Mouse (Mus musculus): ENCODE data around the gene Rassf3. TPM values are rescaled to one million over a fixed set of nuclear protein-coding genes. Genes with fewer than 3 reads are reported as not detected.

Gene Rassf3
- polyA plus RNA-seq, 1 experiment from 2014 or later = 21.0 TPM

DNA sequence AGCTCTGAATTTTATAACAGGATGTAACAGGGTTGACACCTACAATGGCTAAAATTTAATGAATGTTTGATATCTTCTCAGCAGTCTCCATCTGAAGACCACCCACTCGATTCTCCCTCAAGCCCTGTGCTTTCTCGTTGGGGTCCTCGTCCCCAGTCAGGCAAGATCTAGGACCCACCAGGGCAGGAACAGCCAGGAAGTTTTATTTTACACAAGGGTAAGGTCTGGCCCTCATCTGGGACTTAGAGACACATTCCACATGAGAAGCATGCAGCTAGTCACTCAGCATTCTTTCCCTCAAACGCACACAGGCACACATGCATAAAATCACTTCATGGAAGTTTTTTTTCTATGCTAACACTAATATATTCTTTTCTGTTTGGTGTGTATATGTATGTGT lies 39.5 kb downstream of the Rassf3 start:
- Histone ChIP-seq H3K4me1 (ENCODE audit: insufficient read depth) (peaks cover 29% of the 10 kb centered on the region), H3K4me3 (ENCODE audit: low read depth, low read length) (no peak overlapping the region), H3K4me2 (no peak overlapping the region), H3K36me3 (ENCODE audit: insufficient read depth) (no peaks in the 10 kb centered on the region), H3K9ac (peak overlapping the region; percentile 9; the same call in 1 of the 2 replicates), H3K27me3 (ENCODE audit: insufficient read depth, low read length) (no peaks in the 10 kb centered on the region), H3K27ac (ENCODE audit: low read depth) (peak overlapping the region; percentile 69), H3K9me3 (ENCODE audit: low read depth, low read length) (no peaks in the 10 kb centered on the region)
- no peak for ATAC-seq (ENCODE audit: insufficient read depth)
- TF ChIP-seq CTCF (IDR thresholded peaks at IDR 0.05; ENCODE audit: low read depth) = no peak
- 14% methylated on average over 4 of the region's 4 CpGs for WGBS
- DNase-seq = peak; percentile 52

DNA sequence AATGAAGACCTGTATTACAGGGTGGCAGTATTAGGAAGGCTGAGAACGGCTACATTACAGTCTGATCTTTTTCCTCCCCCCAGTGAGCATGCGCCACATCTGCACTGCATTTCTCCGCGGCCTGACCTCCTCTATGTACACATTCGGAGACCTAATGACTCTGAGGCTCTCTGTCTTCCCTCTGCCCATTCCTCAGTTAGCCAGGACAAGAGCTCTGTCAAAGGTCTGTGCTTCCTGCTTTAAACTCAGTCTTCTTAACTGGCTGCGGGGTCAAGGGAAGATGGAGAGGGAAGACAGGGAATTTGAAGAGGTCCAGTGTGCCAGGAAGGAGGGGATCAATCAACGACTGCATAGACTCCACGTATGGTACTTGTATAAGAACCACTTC lies 39.9 kb downstream of the Rassf3 start:
- no peak overlapping the region for H3K9ac ChIP-seq
- peak; percentile 14; the same call in 1 of the 2 replicates for ATAC-seq (ENCODE audit: insufficient read depth)

DNA sequence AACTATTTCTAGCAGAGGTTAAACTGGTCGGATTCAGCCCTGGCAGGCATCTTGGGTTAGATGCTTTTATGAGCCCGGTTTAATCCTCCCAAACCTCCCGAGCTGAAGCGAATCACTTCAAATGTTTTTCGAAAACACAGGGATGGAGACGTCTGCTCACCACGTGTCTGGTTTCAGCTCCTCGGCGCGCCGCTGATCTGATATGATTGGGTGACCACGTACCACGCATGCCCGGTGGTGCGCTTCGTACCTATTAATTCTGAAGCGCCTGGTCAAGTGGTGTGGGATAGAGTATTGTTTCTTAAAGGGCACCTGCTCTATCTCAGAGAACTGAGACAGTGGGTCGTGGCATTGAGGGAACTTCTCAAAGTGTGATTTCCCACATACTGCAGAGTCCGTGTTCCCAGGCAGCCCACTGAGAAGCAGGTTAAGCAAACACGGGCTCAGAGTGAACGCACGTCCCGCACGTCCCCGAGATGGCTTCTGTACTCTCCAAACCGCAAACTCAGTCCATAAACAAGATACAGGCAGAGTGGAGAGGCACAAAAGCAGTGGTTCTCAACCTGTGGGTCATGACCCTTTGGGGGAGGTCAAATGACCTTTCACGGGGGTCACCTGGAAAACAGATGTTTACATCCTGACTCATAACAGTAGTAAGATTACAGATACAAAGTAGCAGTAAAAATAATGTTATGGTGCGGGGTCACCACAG lies 40.4 kb downstream of the Rassf3 start:
- TF ChIP-seq CTCF (IDR thresholded peaks at IDR 0.05; ENCODE audit: low read depth) = no peak
- H3K27ac ChIP-seq (ENCODE audit: low read depth) = no peak overlapping the region
- ATAC-seq (ENCODE audit: insufficient read depth) (no peak), DNase-seq (no peak)
- peak overlapping the region; percentile 7; the same call in 1 of the 2 replicates for H3K4me2 ChIP-seq
- H3K4me1 ChIP-seq (ENCODE audit: insufficient read depth) = peaks cover 39% of the 10 kb centered on the region
- no peak overlapping the region for H3K4me3 ChIP-seq (ENCODE audit: low read depth, low read length)
- H3K36me3 ChIP-seq (ENCODE audit: insufficient read depth) = no peaks in the 10 kb centered on the region
- H3K27me3 ChIP-seq (ENCODE audit: insufficient read depth, low read length) = no peaks in the 10 kb centered on the region
- H3K9me3 ChIP-seq (ENCODE audit: low read depth, low read length) = no peaks in the 10 kb centered on the region
- H3K9ac ChIP-seq = no peak overlapping the region
- 43% methylated on average over 28 of the region's 28 CpGs for WGBS

More for the DNA sequence above, 39.9 kb downstream of the Rassf3 start:
- H3K4me3 ChIP-seq (ENCODE audit: low read depth, low read length) = no peak overlapping the region
- H3K27ac ChIP-seq (ENCODE audit: low read depth) = peak overlapping the region; percentile 69
- peak overlapping the region; percentile 10; the same call in 1 of the 2 replicates for H3K4me2 ChIP-seq
- DNase-seq = peak; percentile 69
- H3K36me3 ChIP-seq (ENCODE audit: insufficient read depth) = no peaks in the 10 kb centered on the region
- H3K27me3 ChIP-seq (ENCODE audit: insufficient read depth, low read length) = no peaks in the 10 kb centered on the region
- H3K9me3 ChIP-seq (ENCODE audit: low read depth, low read length) = no peaks in the 10 kb centered on the region
- TF ChIP-seq CTCF (IDR thresholded peaks at IDR 0.05; ENCODE audit: low read depth) = no peak
- H3K4me1 ChIP-seq (ENCODE audit: insufficient read depth) = peaks cover 33% of the 10 kb centered on the region
- WGBS = 5% methylated on average over 8 of the region's 8 CpGs

DNA sequence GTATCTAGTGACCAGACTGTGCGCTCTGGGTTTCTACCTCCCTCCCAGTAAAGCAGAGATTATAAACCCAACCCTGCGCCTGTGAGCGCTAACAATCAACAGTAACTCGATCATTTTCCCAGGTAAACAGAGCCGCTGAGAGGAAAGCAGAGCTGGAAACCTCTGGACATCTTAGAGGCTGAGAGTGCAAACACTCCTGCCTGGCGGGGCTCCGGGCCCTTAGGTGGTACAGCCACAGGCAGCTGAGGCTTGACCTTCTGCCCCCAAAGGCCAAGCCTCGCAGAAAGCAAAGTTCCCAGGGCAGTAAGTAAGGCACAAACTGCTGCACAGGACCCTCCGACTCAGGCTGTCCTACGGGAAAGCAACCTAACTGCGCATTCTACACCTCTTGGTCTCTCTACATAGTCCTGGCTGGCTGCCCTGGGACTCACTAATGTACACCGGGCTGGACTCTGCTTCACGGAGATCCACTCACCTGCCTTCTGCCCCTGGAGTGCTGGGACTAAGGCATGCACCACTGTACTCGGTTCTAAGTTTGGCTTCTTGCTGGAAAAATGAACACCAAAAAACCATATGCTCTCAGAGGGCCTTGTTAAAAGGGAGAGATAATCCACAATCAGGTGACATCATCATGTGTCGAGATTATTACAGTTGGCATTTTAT lies 41.6 kb downstream of the Rassf3 start:
- Histone ChIP-seq H3K27me3 (ENCODE audit: insufficient read depth, low read length) (no peaks in the 10 kb centered on the region), H3K9ac (no peak overlapping the region), H3K27ac (ENCODE audit: low read depth) (peak overlapping the region; percentile 50; the same call in 1 of the 2 replicates), H3K36me3 (ENCODE audit: insufficient read depth) (no peaks in the 10 kb centered on the region), H3K9me3 (ENCODE audit: low read depth, low read length) (no peaks in the 10 kb centered on the region), H3K4me1 (ENCODE audit: insufficient read depth) (peaks cover 50% of the 10 kb centered on the region), H3K4me3 (ENCODE audit: low read depth, low read length) (no peak overlapping the region), H3K4me2 (no peak overlapping the region)
- 61% methylated on average over 15 of the region's 15 CpGs for WGBS
- DNase-seq (no peak), ATAC-seq (ENCODE audit: insufficient read depth) (no peak)
- TF ChIP-seq CTCF (IDR thresholded peaks at IDR 0.05; ENCODE audit: low read depth) = no peak

DNA sequence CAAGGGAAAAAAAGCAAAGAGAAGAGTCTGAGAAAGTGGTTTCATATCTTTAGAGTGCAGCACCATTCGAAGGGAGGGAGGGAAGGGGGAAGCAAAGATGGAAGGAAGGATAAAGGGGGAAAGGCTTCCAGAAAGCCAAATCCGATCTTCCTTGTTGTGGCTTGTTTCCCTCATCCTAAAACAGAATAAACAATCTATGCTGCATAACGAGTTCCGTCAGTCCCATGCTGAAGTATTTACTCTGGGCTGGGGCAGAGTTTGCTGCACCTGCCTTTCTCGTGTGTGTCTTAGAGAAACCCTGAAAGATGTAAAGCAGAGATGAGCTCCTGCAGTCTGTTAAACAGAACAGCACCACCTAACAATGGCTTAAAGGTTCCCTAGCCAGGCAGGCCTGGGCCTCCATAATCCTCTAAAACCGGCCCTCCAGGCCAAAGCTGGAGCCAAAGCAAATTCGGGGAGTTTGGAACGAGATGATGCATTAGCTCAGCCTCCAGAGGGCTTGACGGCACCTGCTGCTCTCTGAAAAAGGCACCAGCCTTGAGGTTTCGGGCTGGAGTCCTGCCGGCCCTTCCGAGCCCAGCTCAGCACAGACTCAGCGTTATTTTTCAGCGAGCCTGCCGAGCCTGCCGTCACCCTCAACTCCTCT lies 43.4 kb downstream of the Rassf3 start:
- Histone ChIP-seq H3K9me3 (ENCODE audit: low read depth, low read length) (no peaks in the 10 kb centered on the region), H3K27me3 (ENCODE audit: insufficient read depth, low read length) (no peaks in the 10 kb centered on the region), H3K36me3 (ENCODE audit: insufficient read depth) (no peaks in the 10 kb centered on the region), H3K27ac (ENCODE audit: low read depth) (peak overlapping the region; percentile 88), H3K4me1 (ENCODE audit: insufficient read depth) (peaks cover 65% of the 10 kb centered on the region), H3K4me3 (ENCODE audit: low read depth, low read length) (no peak overlapping the region), H3K4me2 (peak overlapping the region; percentile 43), H3K9ac (peak overlapping the region; percentile 26)
- 31% methylated on average over 16 of the region's 16 CpGs for WGBS
- DNase-seq (peak; percentile 50), ATAC-seq (ENCODE audit: insufficient read depth) (no peak)
- no peak for TF ChIP-seq CTCF (IDR thresholded peaks at IDR 0.05; ENCODE audit: low read depth)

DNA sequence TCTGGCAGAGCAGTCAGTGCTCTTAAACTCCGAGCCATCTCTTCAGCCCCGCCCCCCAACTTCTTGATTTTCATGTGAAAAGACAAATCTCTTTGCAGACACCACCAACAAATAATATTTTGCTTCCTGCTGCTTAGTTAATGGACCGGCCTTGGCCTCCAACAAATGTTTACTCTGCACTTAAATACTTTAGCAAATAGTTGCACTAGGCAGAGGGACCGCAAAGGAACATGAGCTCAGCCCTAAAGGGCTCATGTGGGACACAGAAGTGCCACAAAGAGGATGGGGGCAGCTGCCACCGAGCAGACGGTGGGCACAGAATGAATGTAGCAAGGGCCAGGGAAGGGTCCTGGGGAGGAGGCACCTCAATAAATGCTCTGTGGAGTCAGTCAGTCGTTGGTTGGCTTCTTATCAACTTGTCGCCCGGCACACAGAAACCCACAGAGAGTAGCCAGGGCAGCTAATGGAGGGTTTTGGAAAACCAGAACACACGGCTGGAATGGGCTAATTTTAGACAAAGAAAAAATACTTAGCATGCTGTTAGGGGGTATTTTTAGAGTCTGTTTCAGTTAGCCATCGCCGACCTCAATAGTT lies 44.0 kb downstream of the Rassf3 start:
- H3K4me1 ChIP-seq (ENCODE audit: insufficient read depth) = peaks cover 66% of the 10 kb centered on the region
- DNase-seq = peak; percentile 75
- H3K9ac ChIP-seq = 0 out of 2 replicates have a peak overlapping the region, but pooled peaks have one; percentile 26
- WGBS = 16% methylated on average over 12 of the region's 12 CpGs
- no peaks in the 10 kb centered on the region for H3K36me3 ChIP-seq (ENCODE audit: insufficient read depth)
- ATAC-seq (ENCODE audit: insufficient read depth) = peak; percentile 3; the same call in 1 of the 2 replicates
- H3K4me3 ChIP-seq (ENCODE audit: low read depth, low read length) = no peak overlapping the region
- TF ChIP-seq CTCF (IDR thresholded peaks at IDR 0.05; ENCODE audit: low read depth) = no peak
- H3K27me3 ChIP-seq (ENCODE audit: insufficient read depth, low read length) = no peaks in the 10 kb centered on the region
- peak overlapping the region; percentile 43 for H3K4me2 ChIP-seq
- H3K9me3 ChIP-seq (ENCODE audit: low read depth, low read length) = no peaks in the 10 kb centered on the region
- H3K27ac ChIP-seq (ENCODE audit: low read depth) = peak overlapping the region; percentile 88

Measured in lung, embryonic 14.5 days (tissue).